ENCODE assay signal across 27 mouse cellular contexts in the genomic region with DNA sequence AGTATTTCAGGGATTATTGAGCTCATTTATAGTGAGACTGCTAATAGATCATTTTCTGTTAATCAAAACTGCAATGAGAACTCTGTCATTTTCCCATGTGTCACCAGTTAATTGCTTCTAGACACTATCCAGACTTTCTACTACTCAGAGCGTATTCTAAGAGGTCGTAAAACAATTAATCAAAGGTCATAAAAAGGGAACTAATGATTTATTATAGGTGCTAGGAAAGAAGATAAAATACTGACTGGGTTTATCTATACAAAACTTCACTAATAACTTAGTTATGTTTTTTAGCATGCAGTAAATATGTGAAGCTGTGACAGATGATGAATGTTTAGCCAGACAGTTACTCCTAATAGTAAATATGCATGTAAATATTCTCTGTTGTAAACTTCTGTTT. TPM values are rescaled to one million over a fixed set of nuclear protein-coding genes. Genes with fewer than 3 reads are reported as not detected.
"Had no signal": no experiment of that assay in that cellular context is flagged by ENCODE, and none has a peak within 500 bp of the region (broad histone marks: within the 10 kb centered on the region; RNA-seq: fewer than 3 reads in every experiment).

No protein-coding gene starts in this region.

- H3K9ac ChIP-seq: forebrain, postnatal 0 days; heart, embryonic 13.5 days; heart, embryonic 15.5 days; hindbrain, embryonic 13.5 days; hindbrain, embryonic 15.5 days; kidney, embryonic 15.5 days; limb, embryonic 13.5 days; limb, embryonic 15.5 days; liver, embryonic 12.5 days; liver, embryonic 14.5 days had no signal

- H3K4me3 ChIP-seq: heart, adult 2 months; heart, embryonic 13.5 days; heart, embryonic 15.5 days; hindbrain, embryonic 13.5 days; hindbrain, embryonic 15.5 days; kidney, embryonic 15.5 days; limb, embryonic 13.5 days; limb, embryonic 15.5 days; liver, embryonic 12.5 days had no signal

- H3K4me1 ChIP-seq: heart, embryonic 13.5 days; heart, embryonic 15.5 days; hindbrain, embryonic 13.5 days; hindbrain, embryonic 15.5 days; kidney, embryonic 15.5 days; limb, embryonic 13.5 days; limb, embryonic 15.5 days; liver, embryonic 12.5 days had no signal

- H3K27me3 ChIP-seq: heart, embryonic 13.5 days; heart, embryonic 15.5 days; hindbrain, embryonic 13.5 days; hindbrain, embryonic 15.5 days; kidney, embryonic 15.5 days; limb, embryonic 13.5 days; limb, embryonic 15.5 days; liver, embryonic 12.5 days had no signal

- H3K9me3 ChIP-seq: heart, embryonic 15.5 days; hindbrain, embryonic 13.5 days; hindbrain, embryonic 15.5 days; kidney, embryonic 15.5 days; limb, embryonic 13.5 days; limb, embryonic 15.5 days; liver, embryonic 12.5 days had no signal

- ATAC-seq: forebrain, postnatal 0 days; hindbrain, postnatal 0 days; liver, embryonic 12.5 days had no signal

- H3K27ac ChIP-seq: heart, adult 2 months; heart, embryonic 13.5 days; heart, embryonic 15.5 days; hindbrain, embryonic 13.5 days; hindbrain, embryonic 15.5 days; hindbrain, postnatal 0 days; kidney, embryonic 15.5 days; limb, embryonic 13.5 days; limb, embryonic 15.5 days; liver, embryonic 12.5 days; liver, embryonic 14.5 days had no signal

- H3K4me2 ChIP-seq: heart, embryonic 11.5 days; heart, embryonic 13.5 days; heart, embryonic 15.5 days; hindbrain, embryonic 13.5 days; hindbrain, embryonic 15.5 days; kidney, embryonic 15.5 days; limb, embryonic 13.5 days; limb, embryonic 15.5 days; liver, embryonic 12.5 days had no signal

- DNase-seq: forebrain, postnatal 0 days; gastrocnemius, postnatal 14 days; gastrocnemius, postnatal 36 days; heart, adult 11 months; heart, adult 2 months; heart, postnatal 14 days; heart, postnatal 36 days; kidney, adult 11 months; kidney, adult 2 months; kidney, postnatal 10 days; kidney, postnatal 36 days; layer of hippocampus, adult 9-11 months; layer of hippocampus, postnatal 36 days; left cerebral cortex, postnatal 4 days had no signal

- H3K36me3 ChIP-seq: heart, embryonic 13.5 days; heart, embryonic 15.5 days; hindbrain, embryonic 13.5 days; hindbrain, embryonic 15.5 days; kidney, embryonic 15.5 days; limb, embryonic 13.5 days; limb, embryonic 15.5 days; liver, embryonic 12.5 days had no signal

RNA-seq across cellular contexts. Expression of a gene that starts 59.2 kb away (rescaled TPM):
- polyA plus RNA-seq: hindbrain, embryonic 11.5 days; limb, embryonic 11.5 days; liver, embryonic 12.5 days had no signal
